Mouse (Mus musculus): ENCODE data around the gene Tgfb1.

- no peak for TF ChIP-seq CTCF (IDR thresholded peaks at IDR 0.05)
- TF ChIP-seq EP300 (IDR thresholded peaks at IDR 0.05): no peak
Measured at GRCm38 (mm10) chr7:25738277-25738676, 51.5 kb downstream of the Tgfb1 start.

Measured in lung, postnatal 0 days (tissue).